22 mouse cellular contexts compared by ENCODE assay signal in genomic region chr1:60659604-60660003, GRCm38 (mm10).
"Had no signal": no experiment of that assay in that cellular context is flagged by ENCODE, and none has a peak within 500 bp of the region (broad histone marks: within the 10 kb centered on the region; RNA-seq: fewer than 3 reads in every experiment).

No protein-coding gene starts in this region.

- H3K4me1 ChIP-seq: hindbrain, embryonic 12.5 days; limb, embryonic 10.5 days; limb, embryonic 12.5 days had no signal

- H3K4me3 ChIP-seq: heart, embryonic 10.5 days; heart, embryonic 12.5 days; hindbrain, embryonic 10.5 days; hindbrain, embryonic 12.5 days; intestine, embryonic 15.5 days; layer of hippocampus, adult 2 months; left cerebral cortex, adult 2 months; limb, embryonic 10.5 days; limb, embryonic 12.5 days had no signal

- ATAC-seq: forebrain, postnatal 0 days; hindbrain, embryonic 16.5 days; inflammation-experienced regulatory T-cells, adult 6 months; intestine, embryonic 15.5 days; intestine, postnatal 0 days had no signal

- DNase-seq: forebrain, postnatal 0 days; gastrocnemius, postnatal 14 days; heart, postnatal 10 days; heart, postnatal 4 days; kidney, adult 18-20 months; kidney, adult 8-10 months; kidney, postnatal 10 days; kidney, postnatal 25 days; kidney, postnatal 4 days had no signal

- H3K9me3 ChIP-seq: heart, embryonic 10.5 days; heart, embryonic 12.5 days; hindbrain, embryonic 10.5 days; hindbrain, embryonic 12.5 days; intestine, embryonic 15.5 days; limb, embryonic 10.5 days; limb, embryonic 12.5 days had no signal

- H3K27me3 ChIP-seq: heart, embryonic 12.5 days; hindbrain, embryonic 12.5 days; intestine, embryonic 15.5 days; limb, embryonic 12.5 days had no signal

- H3K9ac ChIP-seq: forebrain, postnatal 0 days; heart, embryonic 12.5 days; hindbrain, embryonic 12.5 days; hindbrain, embryonic 14.5 days; intestine, embryonic 15.5 days; limb, embryonic 12.5 days had no signal

- H3K36me3 ChIP-seq: heart, embryonic 10.5 days; heart, embryonic 12.5 days; hindbrain, embryonic 10.5 days; hindbrain, embryonic 12.5 days; intestine, embryonic 15.5 days; limb, embryonic 10.5 days; limb, embryonic 12.5 days had no signal

- H3K27ac ChIP-seq: heart, embryonic 10.5 days; hindbrain, embryonic 10.5 days; hindbrain, embryonic 12.5 days; hindbrain, embryonic 14.5 days; intestine, embryonic 15.5 days; layer of hippocampus, adult 2 months; left cerebral cortex, adult 2 months; limb, embryonic 10.5 days; limb, embryonic 12.5 days had no signal

- H3K4me2 ChIP-seq: heart, embryonic 12.5 days; hindbrain, embryonic 12.5 days; hindbrain, embryonic 14.5 days; intestine, embryonic 15.5 days; limb, embryonic 12.5 days had no signal
